Mouse (Mus musculus) thymus, adult 18-20 months (tissue): ENCODE measurements around the gene Ror1.

ENCODE experiments used
- DNase-seq, 2 experiments: peaks; one replicate each; pipeline ENCODE4 v3.0.0; 2022; ENCODE audit warnings: mixed read lengths in 2 of 2

Ror1 gene

DNA sequence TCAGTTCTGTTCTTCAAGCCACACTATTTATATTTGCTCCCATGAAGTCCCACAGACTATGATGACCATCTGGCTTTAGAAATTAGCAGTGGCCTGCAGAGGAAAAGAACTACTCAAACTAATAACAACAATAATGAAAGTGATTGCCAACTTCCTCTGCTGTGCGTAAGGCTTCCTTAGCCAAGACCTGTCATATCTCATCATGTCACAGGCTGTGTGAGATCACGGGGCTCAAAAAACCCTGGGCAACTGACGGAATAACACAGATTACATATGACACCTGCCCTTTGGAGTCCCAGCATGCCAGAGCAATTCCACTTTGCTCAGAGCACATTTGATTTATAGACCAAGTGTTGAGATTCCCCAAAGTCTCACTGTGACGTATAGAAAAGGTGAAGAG lies 123.4 kb downstream of the Ror1 start:
- DNase-seq = no peak

DNA sequence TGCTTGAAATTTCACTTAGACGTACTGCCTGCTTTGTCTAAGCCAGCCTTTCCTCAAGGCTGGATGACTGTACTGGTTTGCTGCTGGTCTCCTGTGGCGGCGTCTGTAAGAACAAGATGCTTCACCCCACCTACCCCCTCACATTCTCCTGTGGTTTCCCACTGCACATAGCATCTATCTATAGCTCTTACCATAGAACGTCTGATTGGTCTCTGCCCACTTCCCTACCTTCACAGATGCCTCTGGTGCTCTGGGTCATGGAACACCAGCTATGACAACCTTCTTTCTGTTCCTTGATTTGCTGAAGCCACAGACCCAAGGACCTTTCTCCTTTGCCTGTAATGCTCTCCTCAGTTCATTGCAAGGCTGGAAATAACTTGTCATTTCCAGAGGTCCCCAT lies 124.0 kb downstream of the Ror1 start:
- DNase-seq = no peak

DNA sequence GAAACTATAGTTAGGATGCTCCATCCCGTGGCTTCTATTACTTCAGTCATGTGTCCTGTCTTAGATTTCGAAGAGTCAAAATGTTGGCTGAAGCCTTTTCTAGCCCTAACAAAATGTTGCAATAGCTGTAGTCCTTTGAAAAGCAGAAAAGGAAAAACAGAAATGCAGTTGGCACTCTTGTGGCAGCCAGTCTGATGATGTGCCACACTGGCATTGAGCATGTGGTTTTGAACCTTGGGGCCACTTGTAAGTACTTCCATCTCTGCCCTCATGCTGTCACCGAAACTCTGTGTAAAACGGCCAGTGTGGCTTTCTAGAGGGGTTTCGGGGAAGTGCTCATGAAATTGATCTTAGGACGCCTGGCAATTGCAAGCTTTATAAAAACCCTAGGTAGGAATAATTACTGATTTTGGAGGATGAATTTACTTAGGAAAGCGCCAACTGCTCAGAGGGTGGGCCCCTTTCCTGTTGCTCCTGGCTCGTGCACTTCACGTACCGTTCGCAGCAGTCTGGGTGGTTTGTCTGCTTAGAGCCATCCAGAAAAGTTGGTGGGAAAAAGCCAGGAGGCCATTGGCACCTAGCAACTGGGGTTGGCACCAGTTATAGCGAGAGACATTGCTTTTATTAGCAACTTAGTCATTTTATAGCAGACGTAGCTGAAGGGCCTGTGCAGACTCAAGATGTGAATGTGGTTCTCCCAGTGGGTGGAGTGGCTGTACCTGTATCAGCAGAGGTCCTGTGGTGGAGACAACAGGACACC lies 126.6 kb downstream of the Ror1 start:
- no peak for DNase-seq

DNA sequence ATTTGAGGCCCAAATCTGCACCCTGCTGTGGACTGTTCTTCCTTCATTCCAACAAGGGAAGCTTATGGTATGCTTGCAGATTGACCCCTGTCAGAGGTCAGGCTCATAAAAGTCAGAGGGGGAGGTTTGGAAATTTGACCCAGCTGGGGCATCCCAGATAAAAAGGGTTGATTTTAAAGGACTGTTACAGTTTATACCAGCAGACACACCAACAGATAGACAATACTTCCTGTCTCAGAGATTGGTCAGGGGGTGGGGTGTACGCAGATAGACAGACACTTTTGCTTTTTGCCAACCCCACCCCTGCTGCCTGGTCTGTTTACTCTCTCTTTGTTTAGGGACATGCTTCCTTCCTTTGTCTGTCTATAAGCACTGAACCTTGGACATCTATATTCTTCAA lies 127.9 kb downstream of the Ror1 start:
- no peak for DNase-seq

DNA sequence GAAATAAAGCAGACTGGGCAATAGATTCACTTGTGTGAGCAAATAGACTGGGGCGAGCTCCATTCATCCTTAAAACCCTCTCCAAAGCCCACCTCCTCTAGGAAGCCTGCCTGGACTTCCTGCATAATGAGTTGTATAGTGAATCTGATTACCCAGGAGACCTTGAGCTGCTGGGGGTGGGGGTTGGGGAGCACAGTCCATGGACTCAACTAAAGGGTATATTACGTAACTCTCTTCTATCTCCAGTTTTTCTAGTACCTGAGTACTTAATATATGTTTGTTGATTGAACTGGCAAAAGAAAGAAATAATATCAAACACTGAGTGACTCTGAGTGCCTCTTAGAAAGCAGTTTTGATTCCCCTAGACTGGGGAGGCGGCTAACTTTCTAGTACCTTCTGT lies 128.4 kb downstream of the Ror1 start:
- no peak for DNase-seq

DNA sequence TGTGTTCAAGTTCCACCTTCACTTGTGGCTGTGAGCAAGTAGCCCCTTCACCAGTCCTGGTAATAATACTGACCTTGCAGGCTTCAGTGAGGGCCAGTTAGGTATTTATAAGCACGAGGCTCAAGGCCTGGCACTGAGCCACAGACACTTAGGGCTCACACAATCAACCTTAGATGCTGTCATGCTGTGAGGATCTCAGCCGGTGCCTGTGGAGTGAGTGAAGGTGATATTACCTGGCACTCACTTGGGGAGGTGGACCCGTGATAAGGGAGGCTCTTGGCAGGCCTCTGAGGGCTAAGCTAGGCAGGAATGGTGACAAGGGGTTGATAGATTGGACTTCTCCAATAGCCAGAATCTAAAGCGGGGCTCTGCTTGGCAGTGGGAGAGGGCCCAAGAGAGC lies 131.0 kb downstream of the Ror1 start:
- no peak for DNase-seq

DNA sequence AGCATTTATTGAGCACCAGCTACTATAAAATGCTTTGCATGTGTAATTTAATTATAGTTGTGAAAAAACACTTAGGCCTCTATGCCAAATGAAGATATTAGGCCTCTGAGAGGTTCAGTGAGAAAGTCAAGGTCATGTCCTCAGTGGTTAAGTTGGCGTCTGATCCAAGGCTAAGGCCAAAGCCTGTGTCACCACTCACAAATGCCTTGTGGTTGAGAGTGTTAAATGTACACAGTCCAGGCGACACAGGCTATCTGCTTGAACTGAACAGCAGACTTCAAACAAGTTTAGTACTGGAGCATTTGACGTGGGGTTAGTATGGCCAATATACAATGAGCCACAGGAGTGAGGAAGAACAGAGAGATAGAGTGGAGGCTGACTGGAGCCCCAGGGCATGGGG lies 132.5 kb downstream of the Ror1 start:
- no peak for DNase-seq

DNA sequence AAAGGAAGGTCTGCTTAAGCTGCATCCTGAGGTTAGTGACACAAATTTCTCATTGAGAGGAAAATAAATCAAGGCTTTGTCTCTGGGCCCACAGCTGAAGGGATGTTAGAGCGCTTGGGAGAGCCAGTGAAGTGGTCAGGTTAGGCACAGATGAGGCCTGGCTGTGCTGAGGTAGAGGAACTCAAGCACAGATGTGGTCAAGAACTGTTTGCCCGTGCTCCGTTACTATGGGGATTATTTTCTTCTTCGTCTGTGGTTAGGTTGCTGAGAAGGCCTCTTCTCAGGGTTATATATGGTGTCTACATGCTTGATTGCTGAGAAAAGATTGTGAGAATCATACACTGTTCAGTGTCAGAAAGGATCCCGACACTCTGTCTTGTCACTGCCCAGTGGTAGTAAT lies 134.7 kb downstream of the Ror1 start:
- DNase-seq = no peak

DNA sequence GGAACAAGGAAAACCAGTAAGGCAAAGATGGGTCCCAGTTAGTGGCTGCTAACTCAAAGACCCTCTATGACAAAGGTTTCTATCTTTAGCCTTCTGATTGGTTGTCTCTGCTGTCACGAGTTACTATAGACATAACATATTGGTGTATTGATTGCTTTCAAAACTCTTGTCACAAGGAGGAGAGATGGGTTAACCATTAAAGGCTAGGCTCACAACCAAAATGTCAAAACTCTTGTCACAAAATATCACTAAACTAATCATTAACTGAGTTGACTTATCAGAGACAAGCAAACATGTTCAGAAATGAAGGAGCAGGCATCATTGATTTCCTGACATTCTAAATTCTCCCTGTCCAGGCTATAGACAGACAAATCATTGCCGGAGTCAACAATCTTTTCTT lies 135.4 kb downstream of the Ror1 start:
- no peak for DNase-seq

DNA sequence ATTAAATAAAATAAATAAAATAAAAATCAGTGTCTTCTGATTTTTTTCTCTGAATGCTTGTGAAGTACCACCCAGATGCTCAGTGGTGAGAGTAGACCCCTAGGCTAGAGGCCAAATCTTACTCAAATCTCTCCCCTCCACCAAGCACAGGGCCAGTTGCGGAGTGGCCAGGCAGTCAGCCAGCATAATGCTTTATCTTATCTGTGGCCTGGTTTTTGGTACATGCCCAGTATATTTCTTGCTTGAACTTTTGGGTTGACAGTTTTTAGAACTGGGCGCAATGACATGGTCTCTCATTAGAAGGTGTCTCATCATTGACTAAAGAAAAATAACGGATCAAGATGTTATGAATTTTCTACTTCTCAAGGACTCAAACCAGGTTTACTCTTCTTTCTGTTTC lies 136.3 kb downstream of the Ror1 start:
- DNase-seq = no peak

DNA sequence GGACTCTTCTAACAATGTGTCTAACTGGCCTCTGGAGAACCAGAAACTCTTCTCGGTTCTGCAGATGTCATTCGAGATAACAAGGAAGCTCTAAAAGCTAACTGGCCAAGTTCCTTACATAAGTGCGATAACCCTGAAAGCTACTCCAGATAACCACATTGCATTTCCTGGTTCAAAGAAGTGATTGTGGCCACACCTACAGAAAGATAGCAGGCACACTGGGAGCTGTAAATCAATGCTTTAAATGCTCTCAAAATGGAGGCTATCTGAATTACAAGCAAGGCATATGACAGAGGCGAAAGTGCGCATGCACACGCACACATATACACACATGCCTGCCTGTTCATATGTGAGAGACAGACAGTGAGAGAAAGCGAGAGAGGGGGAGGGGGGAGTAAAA lies 136.9 kb downstream of the Ror1 start:
- DNase-seq = no peak

DNA sequence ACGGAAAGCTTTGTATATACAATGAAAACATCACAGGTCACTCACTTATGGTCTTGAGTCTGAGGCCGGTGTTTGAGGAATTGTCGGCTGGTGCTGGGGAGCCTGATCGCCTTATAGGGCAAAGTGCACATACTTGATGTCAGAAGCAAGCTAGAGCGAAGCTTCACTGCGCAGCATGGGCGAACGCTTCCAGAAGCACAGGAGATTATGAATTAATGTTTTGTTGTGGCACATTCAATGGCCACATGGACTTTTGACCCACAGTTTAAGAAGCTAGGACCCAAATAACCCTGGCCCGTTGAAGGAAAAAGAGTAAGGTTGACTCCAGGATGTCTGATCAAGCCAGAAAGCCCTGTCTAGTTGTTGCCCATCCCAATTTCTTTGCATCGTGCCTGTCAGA lies 138.2 kb downstream of the Ror1 start:
- no peak for DNase-seq

DNA sequence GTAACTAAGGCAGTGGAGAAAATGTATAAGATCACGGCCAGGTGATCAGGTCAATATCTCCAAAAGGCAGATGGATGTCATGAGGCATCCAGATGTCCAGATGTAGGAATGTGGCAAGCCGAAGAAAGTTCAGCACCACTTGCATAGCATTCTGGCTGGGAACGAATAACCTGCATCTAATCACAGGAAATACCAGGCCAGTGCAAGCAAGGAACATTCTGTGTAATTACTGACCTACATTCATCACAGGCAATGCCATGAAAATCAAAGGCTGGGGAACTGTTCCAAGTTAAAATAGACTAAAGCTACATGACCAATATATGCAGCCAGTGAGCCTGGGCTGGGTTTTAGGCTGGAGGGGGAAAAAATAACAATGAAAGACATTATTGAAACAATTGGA lies 140.7 kb downstream of the Ror1 start:
- DNase-seq = no peak

DNA sequence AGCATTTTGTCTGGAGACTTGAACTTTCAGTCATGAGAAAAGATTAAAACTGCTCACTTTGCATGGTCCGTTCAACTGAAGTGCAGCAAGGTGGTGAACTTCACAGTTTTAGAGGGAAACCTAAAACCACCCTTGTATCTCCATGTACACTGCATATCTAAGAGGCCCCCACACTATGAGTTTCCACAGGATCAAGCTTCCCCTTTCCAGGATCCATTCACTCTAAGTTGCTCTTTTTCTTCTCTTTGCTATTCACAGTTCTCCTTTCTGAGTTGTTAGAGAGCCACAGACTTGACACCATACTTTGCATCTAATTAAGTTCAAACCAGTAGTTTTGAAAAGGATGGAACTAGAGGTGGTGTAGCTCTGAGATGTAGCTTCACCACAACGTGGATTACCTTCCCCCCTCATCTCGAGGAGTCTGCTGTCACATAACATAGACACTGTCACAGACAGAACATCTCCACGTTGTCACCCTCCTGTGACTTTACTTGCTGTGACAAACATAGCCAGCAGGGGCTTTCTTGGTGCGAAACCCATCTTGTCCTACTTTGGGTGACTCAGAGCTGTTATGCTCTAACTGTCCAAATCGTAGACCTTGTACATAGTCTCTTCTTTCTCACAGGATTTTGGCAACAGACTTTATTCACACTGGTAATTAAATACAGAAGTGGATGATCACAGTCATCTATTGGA lies 146.6 kb downstream of the Ror1 start:
- DNase-seq = no peak

DNA sequence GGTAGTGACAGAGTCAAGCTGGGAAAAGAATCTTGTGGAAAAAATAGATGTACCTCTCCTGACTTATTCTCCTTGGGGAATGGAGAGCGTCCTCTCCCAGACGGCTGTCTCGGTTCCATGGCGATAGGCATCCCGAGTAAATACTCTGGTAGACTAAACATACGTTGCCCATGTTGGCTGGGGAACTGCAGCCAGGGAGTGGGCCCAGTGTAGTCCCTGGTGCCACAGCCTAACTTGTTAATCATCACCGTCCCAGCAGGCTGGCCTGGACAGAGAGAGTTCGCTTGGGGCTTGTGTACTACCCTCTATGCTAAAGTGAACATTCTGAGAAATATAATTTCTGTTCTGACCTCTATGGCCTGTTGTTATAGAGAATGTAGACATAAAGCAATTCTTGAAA lies 148.7 kb downstream of the Ror1 start:
- DNase-seq = no peak

DNA sequence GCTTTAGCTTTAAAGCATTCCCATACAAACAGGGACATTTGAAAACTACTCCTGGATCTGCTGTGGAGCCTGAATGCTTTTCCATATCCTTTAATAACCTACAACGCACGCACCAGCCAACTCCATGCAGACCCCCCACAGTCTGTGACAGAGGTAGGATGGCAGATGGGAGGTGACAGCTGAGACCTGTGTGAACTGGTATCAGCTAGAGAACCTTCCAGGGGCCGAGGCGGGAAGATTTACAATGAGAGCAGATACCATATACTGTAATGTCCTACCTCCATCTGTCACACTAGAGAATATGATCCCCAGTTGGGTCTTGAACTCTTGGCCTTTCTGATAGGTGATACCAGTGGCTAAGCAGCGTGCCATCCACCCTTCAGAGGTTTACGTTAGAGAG lies 149.1 kb downstream of the Ror1 start:
- DNase-seq = no peak

DNA sequence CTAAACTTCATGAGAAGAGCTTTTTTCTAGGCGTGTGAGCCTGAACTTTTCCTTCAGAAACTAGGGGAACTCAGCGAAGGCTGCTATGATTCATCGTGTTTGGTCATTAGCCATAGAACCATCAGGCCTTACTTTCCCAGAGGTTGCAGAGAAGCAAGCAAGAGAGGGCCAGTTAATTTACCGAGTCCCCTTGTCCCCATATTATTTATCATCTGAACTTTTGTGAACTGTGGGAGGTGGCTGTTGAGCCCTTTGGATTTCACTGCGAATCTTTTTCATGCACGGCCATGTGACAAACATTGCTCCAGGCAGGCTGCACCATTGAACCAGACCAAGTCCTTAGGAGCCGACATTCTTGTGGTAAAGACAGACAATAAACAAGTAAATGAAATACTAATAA lies 152.2 kb downstream of the Ror1 start:
- no peak for DNase-seq

DNA sequence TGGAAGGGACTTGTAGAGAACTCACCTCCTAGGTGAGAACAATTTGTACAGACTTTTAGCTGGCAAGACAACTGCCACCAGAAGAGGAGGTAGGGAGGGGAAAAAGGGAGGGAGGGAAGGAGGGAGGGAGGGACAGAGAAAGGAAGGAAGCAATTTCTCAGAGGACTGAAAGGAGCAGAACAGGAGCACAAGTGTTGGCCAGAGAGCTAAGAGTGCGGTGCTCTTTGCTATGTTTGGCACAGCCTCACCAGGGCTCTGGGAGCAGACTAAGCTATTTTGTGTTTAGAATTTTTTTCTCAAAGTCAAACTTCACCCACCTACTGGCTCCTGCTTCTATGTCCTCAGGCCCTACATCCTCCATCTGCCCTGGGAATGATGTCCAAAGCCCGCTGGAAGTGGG lies 152.7 kb downstream of the Ror1 start:
- no peak for DNase-seq

DNA sequence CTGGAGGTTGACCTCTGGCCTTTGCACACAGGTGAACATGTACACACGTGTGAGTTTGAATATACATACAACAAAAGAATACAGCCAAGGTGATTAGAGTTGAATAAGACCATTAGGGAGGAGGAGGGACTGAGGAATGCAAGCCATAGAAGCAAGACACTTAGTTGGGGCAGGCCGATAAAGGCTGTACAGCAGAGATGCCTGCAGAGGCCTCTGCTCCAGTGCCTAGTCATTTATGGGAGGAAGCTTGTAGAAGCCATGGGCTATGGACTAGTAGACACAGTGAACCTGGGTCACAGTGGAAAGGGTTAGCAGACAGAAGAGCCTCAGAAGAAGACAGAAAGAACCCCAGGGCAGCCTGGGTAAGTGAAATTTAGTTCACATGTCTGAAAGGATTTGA lies 155.7 kb downstream of the Ror1 start:
- DNase-seq = no peak

DNA sequence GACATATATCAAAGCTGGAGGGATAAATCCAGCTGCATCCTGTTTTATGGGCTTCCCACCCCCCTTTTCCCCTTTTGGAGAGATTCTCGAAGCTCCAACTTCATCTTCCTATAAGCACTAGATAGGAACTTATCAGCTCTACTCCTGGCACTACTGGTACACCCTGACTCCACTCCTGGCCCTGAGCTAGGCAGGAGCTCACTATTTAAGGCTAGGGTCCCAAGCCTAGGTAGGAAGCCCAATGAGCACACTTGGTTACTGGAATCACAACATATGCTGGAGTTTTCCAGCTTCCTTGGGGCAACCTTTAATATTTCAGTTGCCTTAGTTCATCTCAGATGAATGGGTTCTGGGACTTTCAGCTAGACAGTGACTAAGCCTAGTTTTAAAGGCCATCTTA lies 156.5 kb downstream of the Ror1 start:
- no peak for DNase-seq

DNA sequence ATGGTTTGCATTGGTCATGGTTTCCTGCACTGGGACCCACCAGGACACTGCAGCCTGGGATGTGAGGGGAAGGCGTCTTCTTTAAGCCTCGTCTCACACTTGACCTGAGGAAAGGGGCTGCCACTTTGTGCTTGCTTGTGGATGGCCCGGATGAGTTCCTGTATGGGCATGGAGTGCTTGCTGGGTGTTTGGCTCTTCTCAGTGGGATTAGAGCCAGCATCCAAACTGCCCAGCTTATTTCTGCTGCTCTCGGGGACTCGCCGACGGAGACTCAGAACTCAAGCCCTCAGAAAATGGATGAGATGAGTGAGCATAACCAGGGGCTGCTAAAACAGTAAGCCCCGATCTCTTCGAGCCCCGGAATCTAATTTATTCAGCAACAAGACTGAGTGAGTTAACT lies 157.1 kb downstream of the Ror1 start:
- no peak for DNase-seq

DNA sequence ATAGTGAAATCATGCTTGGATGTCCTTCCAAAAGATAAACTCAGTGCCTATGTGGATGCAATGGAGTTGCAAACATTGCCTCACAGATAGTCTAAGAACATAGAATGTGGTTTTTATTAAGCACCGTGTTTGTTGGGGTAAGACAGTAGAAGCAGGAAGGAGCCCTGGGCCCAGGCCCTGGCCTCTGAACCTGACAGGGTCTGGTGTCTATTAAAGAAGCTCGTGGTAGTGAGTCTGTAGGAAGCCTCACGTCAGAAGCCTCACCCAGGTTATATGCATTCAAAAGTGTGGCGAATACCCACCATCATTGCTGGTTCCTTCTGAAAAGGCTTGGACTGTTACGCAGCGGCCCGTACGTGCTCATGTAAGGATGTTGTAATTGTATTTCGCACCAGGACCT lies 157.8 kb downstream of the Ror1 start:
- no peak for DNase-seq

DNA sequence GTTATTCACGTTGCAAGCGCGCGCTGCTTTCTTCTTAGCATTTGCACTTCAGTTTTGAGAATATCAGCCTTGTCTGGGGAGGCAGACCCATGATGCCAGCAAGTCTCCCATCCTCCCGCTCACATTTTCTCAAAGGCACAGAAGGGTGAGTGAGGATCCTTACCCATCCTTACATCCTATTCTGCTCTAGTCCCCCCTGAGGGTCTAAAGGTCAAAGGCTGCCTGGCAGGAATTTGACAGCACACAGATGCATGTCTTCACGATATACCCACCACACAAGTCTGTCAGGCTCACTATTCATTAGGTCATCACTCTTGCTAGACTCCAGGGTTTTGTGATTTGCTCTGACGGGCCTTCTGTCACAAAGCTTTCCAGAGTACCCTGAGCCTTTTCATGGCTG lies 158.2 kb downstream of the Ror1 start:
- no peak for DNase-seq

DNA sequence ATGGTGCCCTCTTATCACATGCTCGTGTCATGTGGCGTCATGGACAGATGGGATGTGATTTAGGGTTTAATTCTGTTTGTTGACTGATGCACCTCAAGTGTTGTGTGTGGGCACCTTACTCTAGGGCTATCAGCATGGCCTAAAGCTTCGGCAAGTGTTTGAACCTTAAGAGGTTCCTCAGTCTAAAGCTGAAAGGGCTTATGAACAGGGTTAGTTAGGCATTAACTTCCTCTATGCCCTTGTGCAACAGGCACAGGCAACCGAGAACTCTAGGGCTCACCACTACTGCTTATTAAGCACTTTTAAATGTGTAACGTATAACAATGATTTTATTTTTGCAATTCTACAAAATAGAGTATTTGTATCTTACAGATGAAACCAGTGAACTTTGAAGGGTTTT lies 162.9 kb downstream of the Ror1 start:
- no peak for DNase-seq

DNA sequence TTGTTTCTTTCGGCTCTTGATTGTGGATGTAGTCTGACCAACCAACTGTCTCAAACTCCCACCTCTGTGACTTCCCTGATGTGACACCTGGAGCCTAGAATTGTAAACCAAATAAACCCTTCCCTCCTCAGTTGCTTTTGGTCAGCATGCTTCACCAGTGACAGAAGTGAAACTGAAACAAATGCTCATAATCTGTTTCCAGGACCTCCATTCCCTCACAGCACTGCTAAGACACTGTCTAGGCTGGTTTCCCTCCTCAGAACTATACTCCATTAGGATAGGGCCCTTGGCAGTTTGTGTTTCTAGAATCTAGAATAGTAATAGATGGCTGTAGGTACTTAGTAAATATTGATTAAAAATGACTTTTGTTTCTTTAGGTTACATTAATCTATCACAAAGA lies 168.3 kb downstream of the Ror1 start:
- DNase-seq = no peak
